Mouse (Mus musculus): ENCODE results near the gene Amdhd1. TPM values are rescaled to one million over a fixed set of nuclear protein-coding genes. Genes with fewer than 3 reads are reported as not detected.

The Amdhd1 gene
- total RNA-seq, 4 experiments from 2014 or later, result 0.15 to 0.75 (median 0.35) TPM

DNA sequence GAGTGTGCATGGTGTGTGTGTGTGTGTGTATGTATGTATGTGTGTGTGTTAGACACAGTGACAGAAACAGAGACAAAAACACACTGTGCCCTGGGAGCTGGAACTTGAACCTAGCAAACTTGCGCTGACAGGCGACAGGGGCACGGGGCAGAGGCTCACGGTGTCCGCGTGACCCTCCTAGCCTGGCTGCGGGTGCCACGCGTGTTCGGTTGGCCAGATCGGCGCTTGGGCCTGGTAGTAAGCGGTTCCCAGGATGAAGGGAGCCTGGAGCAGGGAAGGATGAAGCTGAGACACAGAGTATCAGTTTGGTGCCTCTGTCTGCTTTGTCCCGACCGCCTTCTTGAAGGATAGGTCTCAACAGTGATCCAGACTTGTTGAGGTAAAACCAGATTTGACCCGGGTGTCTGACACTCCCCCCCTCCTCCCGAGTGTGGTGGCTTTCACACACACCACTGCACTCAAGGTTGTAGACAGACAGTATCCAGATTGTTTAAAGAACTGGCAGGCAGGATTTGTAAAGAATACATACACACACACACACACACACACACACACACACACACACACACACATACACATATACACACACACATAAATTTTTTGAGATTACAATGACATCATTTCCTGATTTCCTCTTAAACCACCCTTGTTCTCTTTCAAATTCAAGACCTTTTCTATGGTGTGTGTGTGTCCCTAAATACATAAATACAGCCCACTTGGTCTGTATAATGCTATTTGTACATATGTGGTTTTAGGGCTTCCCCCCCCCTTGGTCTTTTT, 788 bp upstream of the Amdhd1 start, which contains the start of gene Ccdc38:
TSS of gene Ccdc38 (plus strand) at position 202 of the 780 bp plus-strand sequence.
- DNase-seq (ENCODE audit: low spot score in 2 of 2), result no peak

DNA sequence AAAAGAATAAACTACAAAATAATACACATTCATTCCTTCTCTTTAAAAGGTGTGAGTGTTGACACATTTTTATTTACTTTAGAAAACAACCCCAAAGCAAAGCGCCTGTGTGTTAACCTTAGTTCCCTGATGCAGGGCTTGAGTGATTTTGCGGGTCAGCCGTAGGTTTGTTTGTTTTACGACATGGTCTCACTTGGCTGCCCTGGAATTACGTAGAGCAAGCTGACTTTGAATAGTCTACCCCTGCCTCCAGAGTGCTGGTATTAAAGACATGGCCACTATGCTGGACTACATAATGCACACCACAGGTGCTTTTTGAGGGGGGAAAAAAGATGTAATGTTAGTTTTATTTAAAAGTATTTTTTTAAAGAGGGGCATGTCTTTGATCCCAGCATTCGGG, 1.0 kb downstream of the Amdhd1 start:
- DNase-seq (ENCODE audit: low spot score in 2 of 2), result no peak

- no peak for DNase-seq (ENCODE audit: low spot score in 2 of 2)
These were observed 1.5 kb downstream of the Amdhd1 start for GRCm38 (mm10) chr10:93538287-93538686.

DNA sequence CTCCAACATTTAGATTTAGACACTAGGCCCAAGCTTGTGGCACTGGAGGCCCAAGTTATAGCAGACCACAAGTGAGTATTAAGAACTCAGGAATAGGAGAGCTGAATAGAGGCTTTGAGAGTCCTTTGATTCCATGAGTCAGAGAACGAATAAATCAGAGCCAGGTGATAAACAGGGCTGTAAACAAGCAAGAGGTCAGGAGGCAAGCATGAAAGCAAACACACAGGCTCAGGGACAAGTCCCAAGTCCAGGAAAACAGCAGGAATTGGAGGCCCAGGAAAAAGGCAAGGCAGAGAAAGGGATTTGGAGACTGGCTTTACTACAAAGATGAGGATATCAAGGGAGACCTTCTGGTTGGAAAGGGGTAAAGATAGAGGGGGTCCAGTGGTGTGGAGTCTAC, 14.5 kb downstream of the Amdhd1 start:
- DNase-seq (ENCODE audit: low spot score in 2 of 2), result no peak

DNA sequence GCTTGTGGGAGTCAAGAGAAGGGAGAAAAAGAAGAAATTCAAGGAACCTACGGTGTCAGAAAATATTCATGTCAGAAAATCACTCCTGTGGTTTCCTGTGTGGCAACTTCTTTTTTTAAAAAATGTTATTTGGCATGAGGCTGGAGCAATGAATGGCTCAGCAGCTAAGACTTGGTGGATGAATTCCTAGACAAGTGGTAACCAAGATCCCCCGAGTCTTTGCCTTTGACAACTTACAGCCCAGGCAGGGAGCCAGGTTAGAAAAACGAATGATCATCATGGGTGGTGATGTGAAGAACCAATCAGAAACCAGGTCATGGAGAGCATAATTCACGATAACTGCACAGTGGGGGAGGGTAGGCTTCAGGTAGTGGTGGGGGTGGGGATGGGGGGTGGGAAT, 18.8 kb downstream of the Amdhd1 start:
- DNase-seq (ENCODE audit: low spot score in 2 of 2), result no peak

DNA sequence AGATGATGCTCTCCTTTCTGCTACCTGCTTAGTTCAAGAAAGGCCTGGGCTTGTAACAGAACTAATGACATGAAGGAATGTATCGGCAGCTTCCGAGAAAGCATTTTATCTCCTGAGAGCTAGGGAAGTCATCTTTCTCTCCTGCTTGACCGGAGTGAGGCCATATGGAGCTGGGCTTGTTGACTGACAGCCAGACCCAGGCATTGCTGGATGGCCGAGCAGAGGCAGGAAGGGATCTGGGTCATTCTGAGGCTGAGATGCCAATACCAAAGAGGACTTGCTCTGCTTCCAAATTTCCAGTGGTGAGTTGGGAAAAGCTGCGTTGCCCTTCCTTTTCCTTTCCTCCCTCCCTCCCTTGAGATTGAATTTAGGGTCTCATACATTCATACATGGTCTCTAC, 20.1 kb downstream of the Amdhd1 start:
- DNase-seq (ENCODE audit: low spot score in 2 of 2), result no peak

- DNase-seq (ENCODE audit: low spot score in 2 of 2), result no peak
These were observed 20.7 kb downstream of the Amdhd1 start for GRCm38 (mm10) chr10:93519159-93519558.

GRCm38 (mm10) chr10:93518620-93519019, 21.2 kb downstream of the Amdhd1 start:
- DNase-seq (ENCODE audit: low spot score in 2 of 2), result no peak

- no peak for DNase-seq (ENCODE audit: low spot score in 2 of 2)
These were observed 21.6 kb downstream of the Amdhd1 start for GRCm38 (mm10) chr10:93518186-93518585.

- no peak for DNase-seq (ENCODE audit: low spot score in 2 of 2)
These were observed 22.1 kb downstream of the Amdhd1 start for GRCm38 (mm10) chr10:93517754-93518153.

DNA sequence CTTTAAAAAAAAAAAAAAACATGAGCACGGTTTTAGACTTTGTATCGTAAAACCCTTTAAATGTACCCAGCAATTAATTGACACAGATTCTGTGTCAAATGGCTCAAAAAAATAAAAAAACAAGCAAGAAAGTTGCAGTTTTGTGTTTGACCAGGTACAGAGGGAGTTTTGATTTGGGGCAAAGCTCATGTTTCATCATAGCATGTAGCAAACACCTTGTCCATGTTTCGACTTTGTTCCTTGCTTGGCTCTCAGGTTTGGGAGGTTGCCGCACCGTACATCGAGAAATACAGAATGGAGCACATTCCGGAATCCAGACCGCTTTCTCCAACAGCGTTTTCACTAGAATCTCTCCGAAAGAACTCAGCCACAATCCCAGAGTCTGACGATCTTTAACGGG, 23.9 kb downstream of the Amdhd1 start:
- no peak for DNase-seq (ENCODE audit: low spot score in 2 of 2)

DNA sequence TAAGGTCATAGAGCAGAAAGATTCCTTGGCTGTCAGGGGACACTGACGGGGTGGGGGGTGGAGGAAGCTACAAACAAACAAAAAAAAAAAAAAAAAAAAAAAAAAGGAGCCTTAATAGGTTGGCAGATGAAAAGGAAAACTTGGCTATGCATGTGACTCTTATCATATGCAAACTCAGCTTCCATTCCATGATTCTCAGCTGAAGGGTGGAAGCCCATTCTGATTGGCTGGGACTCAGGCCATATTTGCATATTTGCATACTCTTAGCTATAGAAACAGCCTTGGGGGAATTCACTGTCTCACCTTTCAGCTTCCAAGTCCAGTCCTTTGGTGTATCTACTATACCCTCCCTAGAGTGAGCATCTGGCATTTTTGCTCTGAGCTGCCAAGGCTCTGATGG, 24.4 kb downstream of the Amdhd1 start:
- no peak for DNase-seq (ENCODE audit: low spot score in 2 of 2)

DNA sequence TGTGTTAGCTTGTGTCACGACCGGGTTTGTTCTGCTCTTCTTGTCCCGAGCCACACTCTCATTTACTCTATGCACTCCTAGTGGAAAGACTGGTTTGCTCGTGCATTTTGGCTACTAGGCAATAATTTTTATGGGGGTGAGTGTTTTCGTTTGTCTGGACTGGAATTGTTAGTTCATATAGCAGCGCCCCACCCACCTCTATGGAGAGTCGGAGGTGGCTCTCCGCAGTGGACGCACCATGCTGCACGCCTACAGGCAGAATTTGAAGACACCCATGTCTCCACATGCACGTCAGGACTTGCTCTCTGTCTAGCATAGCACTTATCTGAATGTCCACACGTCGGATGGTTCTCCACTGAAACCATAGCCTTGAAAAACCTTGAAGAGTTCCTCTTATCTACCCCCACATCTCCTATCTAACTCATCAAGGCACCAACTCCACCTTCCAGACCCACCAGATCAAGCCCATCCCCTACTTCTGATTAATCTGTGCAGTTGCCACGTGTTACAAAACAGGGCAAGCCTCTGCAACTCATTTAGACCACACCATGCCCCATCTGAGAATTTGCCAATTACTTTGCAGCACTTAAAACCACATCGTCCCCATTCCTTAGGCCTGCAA, 30.2 kb downstream of the Amdhd1 start:
- no peak for DNase-seq (ENCODE audit: low spot score in 2 of 2)

GRCm38 (mm10) chr10:93508383-93508970, 31.4 kb downstream of the Amdhd1 start:
- DNase-seq (ENCODE audit: low spot score in 2 of 2), result no peak

- no peak for DNase-seq (ENCODE audit: low spot score in 2 of 2)
These were observed 38.5 kb downstream of the Amdhd1 start for GRCm38 (mm10) chr10:93501346-93501745.

- no peak for DNase-seq (ENCODE audit: low spot score in 2 of 2)
These were observed 39.0 kb downstream of the Amdhd1 start for GRCm38 (mm10) chr10:93500864-93501263.

DNA sequence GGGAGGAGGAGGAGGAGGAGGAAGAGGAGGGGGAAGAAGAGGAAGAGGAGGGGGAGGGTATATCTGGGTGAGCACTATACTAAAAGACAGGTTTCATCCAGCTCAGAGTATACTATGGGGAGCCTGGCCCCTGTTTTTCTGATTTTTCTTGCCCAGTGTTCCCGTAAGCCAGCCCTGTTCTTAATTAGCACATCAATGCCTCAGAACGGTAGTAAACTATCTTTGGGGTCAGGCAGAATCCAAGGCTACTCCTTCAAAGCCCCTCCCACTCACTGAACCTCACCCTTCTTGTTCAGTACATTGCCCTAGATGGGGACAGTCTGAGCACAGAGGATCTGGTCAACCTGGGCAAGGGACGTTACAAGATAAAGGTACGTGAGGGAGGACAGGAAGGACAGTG, 49.4 kb downstream of the Amdhd1 start:
- DNase-seq (ENCODE audit: low spot score in 2 of 2), result no peak

DNA sequence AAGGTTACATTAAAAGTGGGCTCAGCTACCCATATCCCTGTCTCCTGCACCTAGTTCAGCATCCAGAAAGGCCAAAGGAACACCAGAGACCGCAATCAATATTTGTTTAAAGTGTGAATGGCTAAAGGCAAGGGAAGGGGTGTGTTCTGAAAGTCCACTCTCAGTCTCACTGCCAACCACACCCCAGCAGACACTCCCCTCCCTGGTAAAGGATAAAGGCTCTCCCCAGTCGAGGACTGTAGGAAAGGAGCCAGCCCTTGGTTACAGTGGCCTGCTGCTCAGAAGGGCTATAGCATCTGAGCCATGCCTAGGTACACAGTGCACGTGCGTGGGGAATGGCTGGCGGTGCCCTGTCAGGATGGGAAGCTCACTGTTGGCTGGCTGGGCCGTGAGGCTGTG, 51.0 kb downstream of the Amdhd1 start:
- DNase-seq (ENCODE audit: low spot score in 2 of 2), result no peak

GRCm38 (mm10) chr10:93488066-93488827, 51.6 kb downstream of the Amdhd1 start, which contains the start of gene Hal:
Hal (plus strand) TSS chr10:93488768.
- DNase-seq (ENCODE audit: low spot score in 2 of 2), result no peak

GRCm38 (mm10) chr10:93486622-93487021, 53.2 kb downstream of the Amdhd1 start:
- no peak for DNase-seq (ENCODE audit: low spot score in 2 of 2)

DNA sequence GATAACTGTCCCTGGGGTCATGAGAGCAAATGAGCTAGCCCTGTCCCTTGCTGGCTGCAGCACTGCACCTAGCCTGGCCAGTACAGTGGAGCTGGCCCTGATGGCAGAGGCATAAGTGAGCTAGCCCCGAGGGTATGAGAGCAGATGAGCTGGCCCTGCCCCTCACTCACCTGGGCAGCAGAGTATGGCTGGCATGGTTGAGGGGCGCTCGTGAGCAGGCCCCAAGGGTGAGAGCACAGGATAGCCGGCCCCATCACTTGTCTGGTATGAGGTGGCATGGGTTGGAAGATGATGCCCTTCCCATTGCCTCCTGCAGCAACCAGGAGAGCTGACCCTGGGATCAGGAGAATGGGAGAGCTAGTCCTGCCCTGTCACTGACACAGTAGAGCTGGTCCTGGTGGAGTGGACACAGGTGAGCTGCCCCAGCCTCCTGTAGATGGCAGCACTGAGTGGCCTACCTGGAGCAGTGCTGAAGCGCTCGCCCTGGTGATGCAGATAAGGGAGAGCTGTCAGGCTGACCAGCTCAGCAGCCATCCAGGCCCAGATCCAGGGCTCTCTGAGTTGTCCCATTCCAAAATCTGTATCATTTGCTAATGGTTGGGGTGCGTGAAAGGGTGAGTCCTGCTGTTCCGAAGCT, 54.7 kb downstream of the Amdhd1 start:
- DNase-seq (ENCODE audit: low spot score in 2 of 2), result no peak

Measured in left cerebral cortex, adult 8-10 months (tissue).